Mouse (Mus musculus) urinary bladder, postnatal 10 days (tissue): Measurements from ENCODE around the gene Il12b.
A peak's percentile ranks its signal among the peaks of the same experiment; 100 is the strongest.

ENCODE experiments used
- DNase-seq: peaks from one replicate; pipeline ENCODE4 v3.0.0; 2022; ENCODE audit warnings: low spot score

Il12b gene

DNA sequence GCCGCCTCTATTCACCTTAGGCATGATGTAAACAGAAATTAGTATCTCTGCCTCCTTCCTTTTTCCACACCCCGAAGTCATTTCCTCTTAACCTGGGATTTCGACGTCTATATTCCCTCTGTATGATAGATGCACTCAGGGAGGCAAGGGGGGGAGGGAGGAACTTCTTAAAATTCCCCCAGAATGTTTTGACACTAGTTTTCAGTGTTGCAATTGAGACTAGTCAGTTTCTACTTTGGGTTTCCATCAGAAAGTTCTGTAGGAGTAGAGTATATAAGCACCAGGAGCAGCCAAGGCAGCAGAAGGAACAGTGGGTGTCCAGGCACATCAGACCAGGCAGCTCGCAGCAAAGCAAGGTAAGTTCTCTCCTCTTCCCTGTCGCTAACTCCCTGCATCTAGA is at the start of gene Il12b:
Gene Il12b, plus strand, starts transcription at position 301 of the 400 bp plus-strand sequence.
- DNase-seq: no peak

DNA sequence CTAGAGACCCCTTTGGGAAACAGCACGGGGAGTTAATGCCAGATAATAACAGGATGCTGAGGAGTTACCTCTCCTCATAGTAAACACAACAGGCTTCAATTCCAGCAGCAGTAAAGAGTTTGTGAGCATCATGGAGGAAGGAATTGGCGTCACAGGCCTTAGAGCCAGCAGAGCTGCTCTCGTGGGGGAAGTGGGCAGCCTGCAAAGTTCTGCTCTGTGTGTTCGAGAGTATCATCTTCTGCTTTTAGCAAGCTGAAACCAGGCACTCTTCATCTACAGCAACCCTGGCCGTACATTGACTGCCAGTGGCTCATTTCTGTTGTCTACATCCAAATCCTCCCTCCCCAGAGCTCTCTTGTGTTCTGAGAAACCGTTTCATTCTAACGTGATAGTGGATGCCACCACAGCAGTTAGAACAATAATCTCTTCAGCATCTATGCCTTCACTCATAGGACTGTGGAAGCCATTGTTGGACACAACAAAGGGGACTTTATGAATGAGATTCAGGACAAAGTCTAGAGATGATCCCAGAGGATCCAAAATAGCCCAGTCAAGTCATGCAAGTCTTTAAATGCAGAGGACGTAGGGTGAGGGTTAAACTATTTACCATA is 44.9 kb upstream of the Il12b start:
- no peak for DNase-seq

DNA sequence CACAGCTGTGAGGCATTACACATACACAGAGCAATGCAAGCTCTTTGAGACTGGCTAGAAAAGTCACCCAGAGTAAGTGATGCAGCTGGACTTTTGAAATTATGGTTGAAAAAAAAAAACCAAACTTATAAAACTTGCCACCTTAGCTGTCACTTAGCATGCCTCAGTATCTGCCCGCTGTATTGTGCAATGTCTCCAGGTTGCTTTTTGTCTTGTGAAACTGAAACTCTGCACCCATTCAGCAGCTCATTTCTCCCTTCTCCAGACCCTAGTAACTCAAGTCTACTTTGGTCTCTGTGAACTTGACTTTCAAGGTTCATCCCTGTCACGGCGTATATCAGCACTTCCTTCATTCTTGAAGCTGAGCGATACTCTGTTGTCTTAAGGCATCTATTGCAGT is 43.7 kb upstream of the Il12b start:
- DNase-seq: no peak

DNA sequence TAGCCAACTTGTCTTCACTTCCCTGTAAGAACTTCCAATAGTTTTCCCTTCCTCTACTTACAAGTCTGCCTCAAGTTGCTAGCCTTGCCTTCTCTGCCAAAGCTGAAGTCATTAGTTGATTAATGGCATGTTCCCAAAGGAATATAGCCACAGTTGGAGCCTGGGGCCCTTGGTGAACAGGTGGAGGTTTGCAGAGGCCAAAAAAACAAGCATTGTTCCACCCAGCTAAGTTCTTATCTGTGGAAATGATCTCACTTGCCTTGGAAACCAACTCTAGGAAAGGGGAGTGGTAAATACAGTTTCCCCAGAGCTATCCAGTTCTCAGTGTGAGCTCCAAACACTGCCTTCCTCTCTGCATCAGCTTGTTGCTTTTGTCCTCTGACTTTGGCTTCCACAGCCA is 35.3 kb upstream of the Il12b start:
- no peak for DNase-seq

DNA sequence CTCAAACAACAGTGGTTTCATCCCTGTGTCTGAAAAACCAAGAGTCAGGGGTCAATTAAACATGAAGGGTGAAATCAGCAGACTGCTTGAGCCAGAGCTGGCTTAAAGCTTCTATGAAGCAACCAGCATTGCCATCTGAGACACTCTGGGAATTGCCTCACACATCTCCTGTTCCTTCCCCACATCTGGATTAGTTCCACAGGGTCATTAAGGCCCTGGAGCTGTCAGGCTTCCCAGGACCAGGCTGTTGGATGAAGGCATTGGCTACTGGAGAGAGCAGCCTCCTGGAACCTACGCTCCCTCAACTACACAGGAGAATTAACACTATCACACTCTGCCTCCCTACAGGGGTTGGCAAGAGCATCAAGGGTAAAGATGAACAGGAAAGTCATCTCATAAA is 32.2 kb upstream of the Il12b start:
- DNase-seq: no peak

DNA sequence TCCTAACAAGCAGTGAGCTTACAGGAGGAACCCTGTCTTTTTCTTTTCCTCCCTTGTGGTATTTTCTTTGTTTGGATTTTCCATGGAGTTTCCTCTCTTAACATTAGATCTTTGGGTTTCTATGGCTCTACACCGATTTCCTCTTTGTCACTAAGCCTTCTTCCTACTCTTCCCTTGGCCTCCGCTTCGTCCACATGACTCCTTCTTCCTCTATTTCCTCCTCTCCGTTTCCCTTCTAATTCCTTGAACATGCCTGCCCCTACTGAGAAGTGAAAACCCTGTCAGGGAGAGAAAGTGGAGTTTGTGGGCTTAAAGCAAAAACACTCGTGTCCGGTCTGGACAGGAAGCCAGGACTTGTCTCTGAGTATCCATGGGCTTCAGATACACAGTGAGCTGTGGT is 27.0 kb upstream of the Il12b start:
- DNase-seq: no peak

DNA sequence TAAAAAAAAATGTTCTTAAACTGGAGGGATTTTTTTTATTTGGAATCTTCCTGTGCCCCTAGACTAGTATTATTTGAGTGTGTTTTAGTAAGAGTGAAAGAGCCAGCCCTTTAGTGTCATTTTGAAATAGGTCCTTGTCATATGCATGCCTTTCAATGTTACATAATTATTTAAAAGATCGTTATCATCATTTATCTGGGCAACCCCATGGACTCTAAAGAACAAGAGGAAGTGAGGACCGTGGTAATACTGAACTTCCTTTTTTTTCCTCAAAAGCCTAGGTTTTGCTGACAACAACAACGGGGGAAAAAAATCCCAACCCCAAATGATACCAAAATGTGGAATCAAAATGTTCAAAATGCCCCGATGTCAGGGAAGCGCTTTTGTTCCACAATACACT is 22.0 kb upstream of the Il12b start:
- DNase-seq: no peak

DNA sequence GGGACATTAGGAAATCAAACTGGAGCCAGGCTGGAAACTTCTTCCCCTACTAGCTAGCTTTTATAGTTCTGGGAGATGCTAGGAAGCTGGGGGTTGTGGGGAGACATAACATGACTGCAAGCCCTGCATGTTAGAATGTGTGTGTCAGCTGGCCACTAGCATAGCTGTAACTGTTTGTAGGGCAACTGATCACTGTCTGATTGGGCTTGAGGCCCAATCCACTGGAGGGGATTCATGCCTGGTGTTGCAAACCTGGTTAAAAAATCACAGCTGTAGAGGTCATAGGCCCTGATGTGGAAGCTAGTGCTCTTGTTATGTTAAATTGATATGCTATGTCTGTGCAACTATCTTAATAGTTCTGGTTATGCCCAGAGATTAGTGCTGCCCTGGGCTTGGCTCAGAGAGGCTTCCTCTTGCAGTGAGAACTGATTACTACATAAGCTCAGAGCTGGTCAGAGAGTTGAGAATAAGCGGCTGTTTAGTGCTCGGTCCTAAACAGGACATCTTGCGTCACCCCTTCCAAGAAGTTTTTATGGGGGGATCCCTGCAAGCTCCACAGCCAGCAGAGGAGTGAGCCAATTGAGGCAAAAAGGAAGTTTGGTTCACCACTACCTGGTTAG is 19.3 kb upstream of the Il12b start:
- DNase-seq: no peak

DNA sequence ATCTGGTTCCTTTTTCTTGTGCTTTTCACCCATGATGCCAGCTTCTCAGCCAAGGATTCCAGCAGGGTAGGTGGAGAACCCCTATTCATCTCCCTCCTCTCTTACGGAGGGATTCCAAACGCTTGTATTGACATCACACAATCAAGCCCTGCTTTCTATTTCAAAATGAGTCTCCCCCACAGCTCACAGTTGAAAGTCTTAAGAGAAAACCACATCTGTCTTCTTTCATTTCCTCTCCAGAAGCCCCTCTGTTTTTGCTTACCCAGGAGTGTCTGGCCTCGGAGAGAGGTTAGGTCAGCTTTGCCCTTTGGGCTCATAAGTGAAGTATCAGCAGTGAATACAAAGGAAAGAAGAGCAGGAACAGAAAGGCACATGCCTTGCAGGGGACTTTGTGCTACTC is 17.7 kb upstream of the Il12b start:
- DNase-seq: no peak

DNA sequence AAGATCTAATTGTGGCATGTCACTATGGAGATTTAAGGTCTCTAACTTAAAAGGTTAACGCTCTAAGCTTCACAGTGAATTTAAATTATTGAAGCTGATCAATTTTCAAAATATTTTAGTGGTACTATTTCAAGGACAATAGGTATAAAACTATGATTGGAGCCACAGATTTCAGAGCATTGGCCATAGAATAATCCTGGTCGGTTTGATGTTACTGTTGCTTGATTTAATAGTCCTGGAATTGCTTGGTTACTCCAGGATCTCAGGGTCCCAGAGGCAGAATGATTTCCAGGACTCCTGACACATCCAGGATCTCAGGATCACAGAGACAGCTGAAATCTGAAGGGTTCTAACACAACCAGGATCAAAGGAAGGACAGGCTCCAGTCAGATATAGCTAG is 12.8 kb upstream of the Il12b start:
- DNase-seq: no peak

DNA sequence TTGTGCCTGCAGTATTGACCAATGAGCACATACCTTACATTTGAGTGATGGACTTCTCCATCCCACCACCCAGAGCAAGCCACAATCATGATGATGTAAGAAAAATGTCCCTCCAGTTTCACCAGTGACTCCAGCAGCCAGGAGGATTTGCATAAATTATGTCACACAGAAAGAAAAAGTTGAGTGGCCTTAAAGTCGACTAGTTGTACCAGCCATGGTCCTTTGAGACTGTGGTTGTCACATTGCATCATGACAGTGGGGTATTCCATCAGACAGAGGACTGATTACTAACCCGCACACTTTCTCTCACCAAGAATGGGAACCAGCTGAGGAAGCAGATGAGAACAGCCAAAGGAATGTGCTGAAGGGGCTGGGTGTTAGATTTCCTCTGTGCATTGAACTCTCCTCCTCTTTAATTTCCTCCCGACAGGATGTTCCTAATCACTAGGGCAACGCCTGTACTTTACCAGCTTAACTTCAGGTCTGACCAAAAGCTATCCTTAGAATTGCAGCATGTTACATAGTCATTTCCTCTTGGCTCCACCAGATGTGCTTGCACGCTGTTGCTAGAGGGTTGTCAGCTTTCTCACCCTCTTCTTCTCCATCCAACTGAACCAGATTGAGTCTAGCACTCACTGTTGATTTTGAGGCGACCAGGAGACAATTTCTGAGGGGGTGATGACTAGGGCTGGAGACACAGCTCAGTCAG is 9.7 kb upstream of the Il12b start:
- DNase-seq: no peak

DNA sequence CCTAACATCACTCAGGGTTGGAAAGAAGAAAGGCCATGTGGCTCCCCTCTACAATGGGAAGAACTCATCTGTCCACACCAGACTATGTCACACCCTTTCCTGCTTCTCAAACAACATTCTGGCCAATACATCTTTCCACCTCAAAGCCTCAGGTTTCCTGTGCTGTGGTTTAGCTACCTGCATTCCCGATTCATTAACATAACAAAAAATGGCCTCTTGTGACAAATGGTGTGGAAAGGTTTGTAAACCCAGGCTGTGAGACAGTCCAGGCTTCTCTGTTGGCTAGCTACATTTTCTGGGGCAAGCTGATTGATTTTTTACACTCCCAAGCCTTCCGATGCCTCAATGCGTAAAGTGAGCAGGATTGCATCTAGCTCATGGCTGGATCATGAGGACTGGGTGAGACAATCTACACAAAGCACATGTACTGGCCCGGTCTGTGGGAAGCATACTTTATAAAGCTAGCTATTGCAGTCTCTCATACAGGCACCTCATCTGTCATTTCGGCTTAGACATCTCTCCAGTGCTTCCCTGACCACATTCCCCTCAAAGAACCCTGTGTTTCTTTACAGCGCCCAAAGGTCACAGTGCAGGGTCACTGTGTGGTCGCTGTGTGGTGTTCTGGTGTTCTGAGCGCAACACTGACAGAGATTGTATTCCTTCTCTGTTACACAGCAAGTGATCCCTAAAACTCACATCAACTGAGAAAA is 6.6 kb upstream of the Il12b start:
- no peak for DNase-seq

DNA sequence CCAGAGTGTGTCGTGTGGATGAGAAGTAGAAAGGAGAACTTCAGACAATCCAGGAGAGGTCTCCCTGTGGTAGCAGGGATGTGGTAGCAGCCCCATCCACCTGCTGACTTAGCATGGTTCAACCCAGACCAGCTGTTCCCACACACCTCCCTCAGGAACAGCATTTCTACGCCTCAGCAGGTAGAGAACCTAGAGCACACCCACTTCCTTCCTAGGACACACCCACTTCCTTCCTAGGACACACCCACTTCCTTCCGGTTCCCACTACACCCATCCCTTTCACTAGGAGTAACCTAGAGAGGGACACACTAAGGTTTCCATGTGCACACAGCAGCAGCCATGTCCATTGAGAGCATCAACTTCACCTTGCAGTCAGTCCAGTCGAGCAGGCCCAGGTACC is 4.5 kb upstream of the Il12b start:
- no peak for DNase-seq

DNA sequence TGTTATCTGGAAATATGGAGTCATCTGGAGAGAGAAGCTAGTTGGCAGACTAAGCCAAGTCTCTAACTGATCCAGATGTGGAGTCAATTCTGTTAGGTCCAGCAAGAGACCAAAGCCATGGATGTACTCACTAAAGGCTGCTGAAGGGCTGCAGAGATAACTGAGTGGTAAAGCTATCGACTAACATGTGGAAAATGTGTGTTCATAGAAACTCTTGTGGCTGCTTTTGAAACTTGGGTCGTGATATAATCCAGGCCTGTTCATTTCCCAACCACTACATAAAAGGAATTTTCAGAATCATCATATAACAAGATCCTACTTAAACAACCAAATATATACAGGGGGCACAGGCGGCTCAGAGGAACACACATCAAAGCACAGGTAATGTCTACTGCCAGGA is 2.3 kb upstream of the Il12b start:
- DNase-seq: no peak

DNA sequence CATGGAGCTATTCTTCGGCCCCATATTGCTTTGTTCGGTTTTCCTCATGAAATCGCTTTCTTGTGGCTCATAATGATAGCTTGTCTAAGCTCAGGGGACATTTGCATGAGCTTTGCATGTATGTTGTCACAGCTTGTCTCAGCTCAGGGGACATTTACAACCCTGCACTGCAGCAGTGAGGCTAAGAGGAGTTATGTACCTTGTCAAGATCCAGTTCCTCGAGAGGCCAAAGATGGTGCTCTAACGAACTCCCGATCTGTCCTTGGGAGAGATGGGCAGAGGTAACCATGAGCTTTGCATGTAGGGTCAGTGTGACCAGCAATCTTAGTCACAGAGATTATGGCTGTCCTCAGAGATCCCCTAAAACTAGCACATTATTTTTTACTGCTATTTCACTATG is 1.5 kb upstream of the Il12b start:
- no peak for DNase-seq

DNA sequence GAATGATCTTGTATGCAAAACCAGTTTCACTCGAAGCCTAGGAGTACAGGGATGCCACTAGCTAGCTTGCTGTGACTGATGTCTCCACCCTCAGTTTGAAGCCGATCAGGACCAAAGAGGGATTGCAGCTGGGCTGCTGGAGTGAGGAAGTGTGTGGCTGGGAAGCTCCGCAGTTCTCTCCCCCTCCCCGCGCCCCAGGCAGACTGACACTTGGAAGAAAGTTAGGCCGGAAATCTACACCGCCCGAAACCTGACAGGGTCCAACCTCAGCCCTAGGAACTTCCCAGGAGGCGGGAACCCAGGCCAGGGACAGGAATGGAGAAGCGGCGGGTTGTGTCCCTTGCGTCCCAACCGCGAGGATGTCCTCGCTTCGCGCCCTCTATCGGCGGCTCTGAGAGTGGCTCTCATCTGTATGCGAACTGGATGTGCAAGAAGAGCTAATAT is 1.1 kb upstream of the Il12b start:
- DNase-seq: peak; percentile 31

DNA sequence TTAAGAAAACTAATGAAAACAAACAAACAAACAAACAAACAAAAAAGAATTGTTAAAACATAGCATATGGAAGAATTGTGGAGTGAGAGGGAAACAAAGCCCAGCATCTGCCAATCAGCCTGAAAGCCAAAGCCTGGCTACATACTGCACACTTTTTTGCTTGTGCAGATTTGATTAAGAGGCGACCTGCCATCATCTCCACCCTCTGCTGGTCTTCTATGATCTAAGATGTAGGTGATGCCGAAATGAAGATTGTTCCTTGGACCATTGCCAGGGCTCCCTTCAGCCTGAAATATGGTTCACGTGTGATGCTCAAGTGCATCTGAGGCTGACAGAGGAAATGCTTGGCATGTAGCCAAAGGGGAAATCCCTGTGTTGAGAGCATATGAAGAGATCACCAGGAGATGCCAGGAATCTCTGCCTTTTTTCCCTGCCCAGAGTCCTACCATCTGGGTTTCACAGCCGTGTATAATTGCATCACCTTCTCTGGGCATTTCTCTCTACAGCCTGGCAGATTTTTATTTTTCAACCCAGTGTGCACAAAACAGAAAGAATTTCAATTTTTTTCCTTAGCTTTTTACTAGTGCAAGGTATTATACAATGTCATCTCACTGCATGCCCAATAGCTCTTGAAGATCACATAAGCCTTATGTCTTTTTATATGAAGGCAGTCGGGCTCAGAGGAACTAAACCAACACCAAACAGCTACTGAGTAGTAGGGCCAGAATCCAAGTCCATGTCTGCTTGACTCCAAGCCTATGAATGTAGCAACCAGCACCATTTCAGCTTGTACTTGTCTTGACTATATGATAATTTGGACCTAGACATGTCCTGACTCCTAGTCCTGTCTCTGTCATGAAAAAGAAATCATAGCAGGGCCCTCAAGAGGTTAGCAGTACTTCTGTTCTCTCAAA is 2.0 kb downstream of the Il12b start:
- no peak for DNase-seq

DNA sequence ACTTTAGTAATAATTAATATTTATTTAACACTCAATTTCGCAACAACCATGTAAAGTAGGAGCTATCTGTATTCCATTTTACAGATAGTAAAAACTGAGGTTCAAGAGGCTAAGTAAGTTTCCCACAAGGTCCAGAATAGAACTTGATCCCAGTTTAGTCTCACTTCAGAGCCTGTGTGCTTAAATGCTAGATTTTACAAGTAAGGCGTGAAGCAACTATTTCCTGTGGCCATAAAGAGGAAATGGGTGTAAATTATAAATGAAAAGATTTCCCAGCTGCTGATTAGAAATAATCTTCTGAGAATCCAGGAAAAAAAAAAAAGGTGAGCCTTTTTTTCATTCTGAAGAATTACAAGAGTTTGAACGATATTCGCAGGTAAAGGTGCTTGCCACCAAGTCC is 5.2 kb downstream of the Il12b start:
- no peak for DNase-seq

DNA sequence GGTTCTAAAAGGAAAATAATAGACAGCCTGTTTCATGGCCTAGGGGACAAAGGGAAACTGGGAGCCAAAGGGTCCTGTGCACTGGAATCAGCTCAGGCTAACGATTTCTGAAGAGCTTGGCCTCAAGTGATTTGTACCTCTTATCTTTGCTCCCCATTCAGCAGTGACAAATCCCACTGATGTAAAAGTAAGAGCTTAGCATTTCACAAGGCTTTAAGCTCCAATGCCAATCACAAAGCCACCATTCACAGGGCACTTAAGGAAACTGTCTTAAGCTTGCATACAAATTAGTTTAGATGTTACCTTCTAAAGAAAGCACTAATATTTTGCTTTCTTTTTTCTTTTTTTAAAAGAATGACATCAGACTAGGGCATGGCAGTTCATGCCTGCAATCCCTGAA is 6.1 kb downstream of the Il12b start:
- no peak for DNase-seq

DNA sequence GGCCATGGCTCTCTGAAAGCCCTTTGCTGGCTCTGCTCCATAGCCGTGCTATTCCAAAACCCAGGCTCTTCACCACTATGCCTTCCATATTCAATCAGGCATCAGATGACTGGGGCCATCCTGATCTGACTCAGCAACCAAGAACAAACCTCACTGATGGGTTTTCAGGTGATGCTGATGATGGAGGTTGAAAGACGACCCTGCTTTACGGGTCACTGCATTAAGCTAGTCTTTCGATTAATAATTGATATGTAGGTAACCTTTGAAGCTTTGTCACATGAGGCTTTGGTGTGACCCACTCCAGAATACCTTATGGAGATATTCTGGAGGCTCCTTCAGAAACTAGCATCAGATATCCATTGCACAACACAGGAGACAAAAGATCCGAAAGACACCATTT is 6.6 kb downstream of the Il12b start:
- DNase-seq: no peak

DNA sequence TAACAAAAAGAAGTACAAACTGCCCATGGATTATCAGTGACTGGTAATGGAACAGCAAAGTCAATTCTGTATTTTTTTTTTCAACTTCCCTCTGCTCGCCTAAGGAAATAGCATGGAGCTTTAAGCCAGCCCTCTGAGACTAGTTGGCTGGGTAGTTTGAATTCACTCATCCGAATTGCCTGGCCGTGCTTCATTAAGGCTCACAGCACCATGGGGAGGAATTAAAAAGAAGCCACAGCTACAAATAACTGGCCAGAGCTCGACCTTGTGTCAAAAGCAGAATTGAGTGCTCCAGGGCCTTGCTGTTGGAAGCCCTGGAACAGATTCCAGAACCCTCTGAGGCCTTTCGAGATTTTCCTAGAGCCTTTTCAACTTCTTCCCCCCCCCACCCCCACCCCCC is 8.8 kb downstream of the Il12b start:
- DNase-seq: no peak

DNA sequence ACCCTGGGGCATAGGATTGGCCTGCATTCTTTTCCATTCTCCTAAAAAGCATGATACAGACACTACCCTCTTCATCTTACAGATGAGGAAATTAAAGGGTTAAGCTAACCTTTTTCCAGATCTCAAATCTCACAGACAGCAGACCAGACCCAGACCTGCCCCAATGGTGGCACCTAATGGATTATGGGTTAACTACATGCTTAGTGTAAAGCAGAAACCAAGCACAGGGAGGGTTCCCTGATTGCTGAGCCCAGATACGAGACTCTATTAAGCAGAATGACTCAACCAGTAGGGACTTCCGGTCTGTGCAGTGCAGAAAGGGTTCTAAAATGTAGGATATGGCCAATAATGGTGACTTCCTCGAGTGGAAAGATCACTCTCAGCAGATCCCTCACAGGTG is 10.6 kb downstream of the Il12b start:
- no peak for DNase-seq
